Mouse (Mus musculus) myocyte (in vitro differentiated cells): ENCODE results near the gene Xrcc1.

Experiments used
- E2F4 ChIP-seq: IDR thresholded peaks from one replicate; pipeline ENCODE4 v1.6.1; 2011; ENCODE audit warnings: mild to moderate bottlenecking, control low read depth, moderate library complexity; ENCODE audit not compliant: insufficient read depth
- MAX ChIP-seq: IDR thresholded peaks from one replicate; pipeline ENCODE4 v1.6.1; 2011; ENCODE audit warnings: low read depth, mild to moderate bottlenecking, control low read depth
- MYOD1 ChIP-seq, 3 experiments: IDR thresholded peaks; one replicate each; pipeline ENCODE4 v1.6.1; 2011; ENCODE audit warnings: control low read depth in 2 of 3, low read depth in 2 of 3, mild to moderate bottlenecking in 2 of 3, moderate library complexity in 1 of 3; ENCODE audit not compliant: insufficient read length in 2 of 3, control insufficient read depth in 1 of 3
- POLR2A ChIP-seq: IDR thresholded peaks from one replicate; pipeline ENCODE4 v1.6.1; 2011; ENCODE audit warnings: low read depth, mild to moderate bottlenecking, control low read depth, moderate library complexity; ENCODE audit not compliant: insufficient read length
- POLR2AphosphoS2 ChIP-seq: IDR thresholded peaks from one replicate; pipeline ENCODE4 v1.6.1; 2011; ENCODE audit warnings: low read depth, control low read depth; ENCODE audit not compliant: insufficient read length
- REST ChIP-seq: IDR thresholded peaks from one replicate; pipeline ENCODE4 v1.6.1; 2011; ENCODE audit warnings: mild to moderate bottlenecking, control low read depth, moderate library complexity; ENCODE audit not compliant: insufficient read depth, insufficient read length
- SRF ChIP-seq: IDR thresholded peaks from one replicate; pipeline ENCODE4 v1.6.1; 2011; ENCODE audit warnings: low read depth; ENCODE audit not compliant: control insufficient read depth, insufficient read length
- TCF12 ChIP-seq: IDR thresholded peaks from one replicate; pipeline ENCODE4 v1.6.1; 2011; ENCODE audit warnings: mild to moderate bottlenecking, control low read depth; ENCODE audit not compliant: poor library complexity, insufficient read depth, severe bottlenecking
- TCF3 ChIP-seq: IDR thresholded peaks from one replicate; pipeline ENCODE4 v1.6.1; 2011; ENCODE audit warnings: low read depth, control low read depth; ENCODE audit not compliant: insufficient read length
- USF1 ChIP-seq: IDR thresholded peaks from one replicate; pipeline ENCODE4 v1.6.1; 2011; ENCODE audit warnings: low read depth, mild to moderate bottlenecking, control low read depth, moderate library complexity

DNA sequence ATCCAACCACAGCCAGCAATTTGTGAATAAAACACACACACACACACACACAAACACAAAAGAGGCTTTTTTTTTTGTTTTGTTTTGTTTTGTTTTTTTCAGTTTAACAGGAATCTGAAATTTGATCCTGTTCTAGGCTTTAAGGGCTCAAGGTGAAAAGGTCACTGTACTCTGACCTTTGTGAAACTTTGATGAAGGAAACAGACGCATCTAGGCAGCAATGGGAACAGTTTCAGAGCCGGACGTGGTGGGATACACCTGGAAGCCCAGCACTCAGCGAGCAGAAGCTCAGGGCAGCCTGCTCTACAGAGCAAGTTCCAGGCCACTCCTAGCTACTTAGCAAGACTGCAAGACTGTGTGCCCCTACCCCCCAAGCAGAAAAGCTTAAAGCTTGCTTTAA lies 41.2 kb upstream of the Xrcc1 start:
- TF ChIP-seq USF1 (no peak), E2F4 (no peak), TCF12 (no peak), POLR2A (no peak), POLR2AphosphoS2 (peak; percentile 55), SRF (no peak), MAX (no peak), MYOD1 (IDR thresholded peaks at IDR 0.05; ENCODE audit: control insufficient read depth in 1 of 3, insufficient read length in 2 of 3, low read depth in 2 of 3) (no peak), REST (no peak), TCF3 (no peak)
